Mouse (Mus musculus) small intestine, adult 2 months (tissue): ENCODE results near the gene Tnfsf10.

Experiments used
- CTCF ChIP-seq: fragments of 200-500 bp; IDR thresholded peaks from 2 replicates; pipeline ENCODE4 v1.5.1; 2012; ENCODE audit warnings: low read depth, mild to moderate bottlenecking, control low read depth, inconsistent platforms, low read length, moderate library complexity, mixed read lengths; ENCODE audit not compliant: insufficient replicate concordance, insufficient read length; ENCODE audit errors: extremely low read depth
- POLR2A ChIP-seq: fragments of 200-500 bp; IDR thresholded peaks from 2 replicates; pipeline ENCODE4 v1.6.1; 2012; ENCODE audit warnings: low read depth, mild to moderate bottlenecking, control low read depth, inconsistent platforms, low read length, moderate library complexity

- TF ChIP-seq CTCF: no peak
- TF ChIP-seq POLR2A: no peak
These were observed 10.0 kb upstream of the Tnfsf10 start for GRCm38 (mm10) chr3:27306815-27307214.
